Mouse (Mus musculus) MEL (cell line): ENCODE data around the gene Ntng1. TPM values are rescaled to one million over a fixed set of nuclear protein-coding genes. Genes with fewer than 3 reads are reported as not detected.

Experiments used
- DNase-seq: peaks from one replicate; pipeline ENCODE4 v3.0.0; 2011; ENCODE audit warnings: low read depth, low spot score
- H3K27ac ChIP-seq: 2 replicates; pipeline ENCODE4 v1.5.1; 2012; ENCODE audit warnings: low read depth, mild to moderate bottlenecking, control low read depth, low read length, moderate library complexity; ENCODE audit not compliant: control insufficient read depth
- H3K27me3 ChIP-seq, 2 experiments: fragments of 150-350 bp in 1 of 2; sonication (generic) in 1 of 2; 2 replicates each; pipeline ENCODE4 v1.6.1; 2012; ENCODE audit warnings: low read length in 2 of 2, mild to moderate bottlenecking in 2 of 2, improper control_type of control experiment in 1 of 2, moderate library complexity in 1 of 2; ENCODE audit not compliant: insufficient read depth in 2 of 2, control insufficient read depth in 1 of 2
- H3K36me3 ChIP-seq, 2 experiments: 2 replicates each; pipeline ENCODE4 v1.6.1; 2012 to 2014; ENCODE audit warnings: low read length in 2 of 2, improper control_type of control experiment in 1 of 2, inconsistent platforms in 1 of 2, mild to moderate bottlenecking in 1 of 2; ENCODE audit not compliant: insufficient read depth in 2 of 2, control insufficient read depth in 1 of 2
- H3K4me1 ChIP-seq, 2 experiments: fragments of 150-350 bp in 1 of 2; sonication (generic) in 1 of 2; 2 replicates each; pipeline ENCODE4 v1.6.1; 2012; ENCODE audit warnings: low read length in 2 of 2, improper control_type of control experiment in 1 of 2, mild to moderate bottlenecking in 1 of 2; ENCODE audit not compliant: insufficient read depth in 2 of 2, control insufficient read depth in 1 of 2
- H3K4me3 ChIP-seq, 2 experiments: fragments of 150-350 bp in 1 of 2; sonication (generic) in 1 of 2; 2 replicates each; pipeline ENCODE4 v1.5.1; 2012; ENCODE audit warnings: low read depth in 2 of 2, low read length in 2 of 2, mild to moderate bottlenecking in 2 of 2, moderate library complexity in 2 of 2, control low read depth in 1 of 2, improper control_type of control experiment in 1 of 2; ENCODE audit not compliant: control insufficient read depth in 1 of 2, insufficient read depth in 1 of 2
- H3K79me2 ChIP-seq: 2 replicates; pipeline ENCODE4 v1.6.1; 2012; ENCODE audit warnings: mild to moderate bottlenecking, low read length, moderate library complexity; ENCODE audit not compliant: control insufficient read depth, poor library complexity, insufficient read depth
- H3K9ac ChIP-seq: 2 replicates; pipeline ENCODE4 v1.6.1; 2012; ENCODE audit warnings: low read depth, mild to moderate bottlenecking, control low read depth, low read length, moderate library complexity; ENCODE audit not compliant: control insufficient read depth, poor library complexity, severe bottlenecking
- H3K9me3 ChIP-seq: fragments of 150-350 bp; sonication (generic); replicated peaks from 2 replicates; pipeline ENCODE4 v1.6.1; 2012; ENCODE audit warnings: mild to moderate bottlenecking, low read length, improper control_type of control experiment, moderate library complexity; ENCODE audit not compliant: insufficient read depth
- BHLHE40 ChIP-seq: IDR thresholded peaks from 2 replicates; pipeline ENCODE4 v1.6.1; 2012; ENCODE audit warnings: low read depth, mild to moderate bottlenecking, inconsistent platforms, low read length, improper control_type of control experiment, borderline replicate concordance
- CHD2 ChIP-seq: IDR thresholded peaks from 2 replicates; pipeline ENCODE4 v1.6.1; 2011; ENCODE audit warnings: low read length, improper control_type of control experiment
- CTCF ChIP-seq, 3 experiments: IDR thresholded peaks in 2 of 3; conservative IDR thresholded peaks in 1 of 3; 2 replicates each; pipeline ENCODE4 v1.5.1; 2011 to 2012; ENCODE audit warnings: low read length in 3 of 3, low read depth in 2 of 3, mild to moderate bottlenecking in 2 of 3, improper control_type of control experiment in 1 of 3, inconsistent platforms in 1 of 3, mixed read lengths in 1 of 3, moderate library complexity in 1 of 3; ENCODE audit not compliant: control insufficient read depth in 1 of 3, insufficient read depth in 1 of 3, poor library complexity in 1 of 3, severe bottlenecking in 1 of 3
- ELF1 ChIP-seq: IDR thresholded peaks from 2 replicates; pipeline ENCODE4 v1.6.1; 2014; ENCODE audit warnings: low read depth, mild to moderate bottlenecking, inconsistent platforms, low read length, improper control_type of control experiment, moderate library complexity
- ETS1 ChIP-seq: IDR thresholded peaks from 2 replicates; pipeline ENCODE4 v1.6.1; 2012; ENCODE audit warnings: low read depth, mild to moderate bottlenecking, inconsistent platforms, low read length, improper control_type of control experiment, moderate library complexity
- GATA1 ChIP-seq: IDR thresholded peaks from 2 replicates; pipeline ENCODE4 v1.6.1; 2011; ENCODE audit warnings: low read depth, low read length, improper control_type of control experiment
- MAFK ChIP-seq: IDR thresholded peaks from 2 replicates; pipeline ENCODE4 v1.6.1; 2011; ENCODE audit warnings: low read depth, mild to moderate bottlenecking, low read length, improper control_type of control experiment, borderline replicate concordance
- MAX ChIP-seq: IDR thresholded peaks from 2 replicates; pipeline ENCODE4 v1.6.1; 2011; ENCODE audit warnings: low read length, improper control_type of control experiment
- MAZ ChIP-seq: IDR thresholded peaks from 2 replicates; pipeline ENCODE4 v1.6.1; 2012; ENCODE audit warnings: low read depth, mild to moderate bottlenecking, inconsistent platforms, low read length, improper control_type of control experiment
- MXI1 ChIP-seq: IDR thresholded peaks from 2 replicates; pipeline ENCODE4 v1.6.1; 2011; ENCODE audit warnings: mild to moderate bottlenecking, low read depth, low read length, improper control_type of control experiment
- NELFE ChIP-seq: IDR thresholded peaks from 2 replicates; pipeline ENCODE4 v1.6.1; 2011; ENCODE audit warnings: low read depth, low read length, improper control_type of control experiment
- POLR2A ChIP-seq, 2 experiments: IDR thresholded peaks; 2 replicates each; pipeline ENCODE4 v1.6.1; 2011 to 2012; ENCODE audit warnings: low read length in 2 of 2, mild to moderate bottlenecking in 2 of 2, control low read depth in 1 of 2, improper control_type of control experiment in 1 of 2, low read depth in 1 of 2, moderate library complexity in 1 of 2; ENCODE audit not compliant: control insufficient read depth in 1 of 2, insufficient read depth in 1 of 2, poor library complexity in 1 of 2
- RAD21 ChIP-seq: IDR thresholded peaks from 2 replicates; pipeline ENCODE4 v1.6.1; 2011; ENCODE audit warnings: mild to moderate bottlenecking, low read depth, low read length, improper control_type of control experiment
- SMC3 ChIP-seq: IDR thresholded peaks from 2 replicates; pipeline ENCODE4 v1.6.1; 2011; ENCODE audit warnings: low read depth, low read length, improper control_type of control experiment
- TBP ChIP-seq: IDR thresholded peaks from 2 replicates; pipeline ENCODE4 v1.8.0; 2011; ENCODE audit warnings: low read depth, low read length, improper control_type of control experiment
- USF1 ChIP-seq: IDR thresholded peaks from 2 replicates; pipeline ENCODE4 v1.6.1; 2014; ENCODE audit warnings: low read depth, mild to moderate bottlenecking, inconsistent platforms, low read length, improper control_type of control experiment, moderate library complexity
- USF2 ChIP-seq, 2 experiments: IDR thresholded peaks; 2 replicates each; pipeline ENCODE4 v1.6.1; 2011 to 2012; ENCODE audit warnings: improper control_type of control experiment in 2 of 2, low read length in 2 of 2, borderline replicate concordance in 1 of 2, inconsistent platforms in 1 of 2, low read depth in 1 of 2, mild to moderate bottlenecking in 1 of 2; ENCODE audit not compliant: insufficient read depth in 1 of 2
- ZKSCAN1 ChIP-seq: IDR thresholded peaks from 2 replicates; pipeline ENCODE4 v1.6.1; 2012; ENCODE audit warnings: low read depth, mild to moderate bottlenecking, inconsistent platforms, low read length, improper control_type of control experiment, moderate library complexity
- ZMIZ1 ChIP-seq: IDR thresholded peaks from 2 replicates; pipeline ENCODE4 v1.6.1; 2012; ENCODE audit warnings: low read depth, mild to moderate bottlenecking, inconsistent platforms, low read length, improper control_type of control experiment, moderate library complexity
- polyA plus RNA-seq, 2 experiments: library from polyadenylated mRNA; stranded (reverse) in 1 of 2; unstranded in 1 of 2; fragments of >175 nt in 1 of 2; fragments of >200 nt in 1 of 2; gene quantifications; 2 replicates each; pipeline versions ENCODE4 v1.2.1 to v1.2.4; 2012; ENCODE audit warnings: low replicate concordance in 2 of 2, low read depth in 1 of 2; ENCODE audit not compliant: insufficient read length in 2 of 2, insufficient read depth in 1 of 2, missing spikeins in 1 of 2
- total RNA-seq: library from RNA; depleted of rRNA; stranded (reverse); fragments of 300-350 nt; gene quantifications from 2 replicates; pipeline ENCODE4 v1.2.3, GENCODE M21; 2012

The Ntng1 gene
- total and polyA plus RNA-seq, 3 experiments = not detected

- Histone ChIP-seq H3K9me3 (no peaks in the 10 kb centered on the region), H3K4me3 (no peak overlapping the region), H3K79me2 (no peaks in the 10 kb centered on the region), H3K36me3 (no peaks in the 10 kb centered on the region), H3K4me1 (no peaks in the 10 kb centered on the region), H3K9ac (no peak overlapping the region), H3K27me3 (no peaks in the 10 kb centered on the region), H3K27ac (no peak overlapping the region)
- TF ChIP-seq ZKSCAN1 = no peak
- DNase-seq = no peak
Measured at GRCm38 (mm10) chr3:109970181-109970580, 173.6 kb downstream of the Ntng1 start.

- Histone ChIP-seq H3K4me3 (no peak overlapping the region), H3K36me3 (no peaks in the 10 kb centered on the region), H3K79me2 (no peaks in the 10 kb centered on the region), H3K9ac (no peak overlapping the region), H3K9me3 (no peaks in the 10 kb centered on the region), H3K4me1 (no peaks in the 10 kb centered on the region), H3K27ac (no peak overlapping the region), H3K27me3 (no peaks in the 10 kb centered on the region)
- no peak for DNase-seq
- TF ChIP-seq USF1 (no peak), MAX (no peak), CTCF (IDR thresholded peaks at IDR 0.05 in 2 of 3, conservative IDR thresholded peaks at IDR 0.05 in 1 of 3; ENCODE audit: control insufficient read depth in 1 of 3, insufficient read depth in 1 of 3, low read depth in 2 of 3, low read length in 3 of 3, poor library complexity in 1 of 3, severe bottlenecking in 1 of 3) (no peak), ZKSCAN1 (no peak), BHLHE40 (no peak), POLR2A (IDR thresholded peaks at IDR 0.05; ENCODE audit: control insufficient read depth in 1 of 2, insufficient read depth in 1 of 2, low read depth in 1 of 2, low read length in 2 of 2, poor library complexity in 1 of 2) (no peak), RAD21 (no peak), SMC3 (no peak), NELFE (no peak), ZMIZ1 (no peak), MXI1 (no peak), USF2 (IDR thresholded peaks at IDR 0.05; ENCODE audit: borderline replicate concordance in 1 of 2, insufficient read depth in 1 of 2, low read depth in 1 of 2, low read length in 2 of 2) (no peak), MAZ (no peak)
Measured at GRCm38 (mm10) chr3:109962631-109963030, 181.2 kb downstream of the Ntng1 start.

GRCm38 (mm10) chr3:109942960-109943359, 200.9 kb downstream of the Ntng1 start:
- H3K27me3 ChIP-seq = no peaks in the 10 kb centered on the region
- H3K4me1 ChIP-seq = no peaks in the 10 kb centered on the region
- no peak overlapping the region for H3K27ac ChIP-seq
- no peak for TF ChIP-seq GATA1
- TF ChIP-seq USF2 (IDR thresholded peaks at IDR 0.05; ENCODE audit: borderline replicate concordance in 1 of 2, insufficient read depth in 1 of 2, low read depth in 1 of 2, low read length in 2 of 2) = no peak
- no peak for TF ChIP-seq TBP
- no peak for TF ChIP-seq ETS1
- no peak for TF ChIP-seq MAFK
- no peak for TF ChIP-seq ELF1
- no peak for TF ChIP-seq CHD2
- no peak for TF ChIP-seq SMC3
- H3K9ac ChIP-seq = no peak overlapping the region
- H3K79me2 ChIP-seq = no peaks in the 10 kb centered on the region
- DNase-seq = no peak
- no peaks in the 10 kb centered on the region for H3K9me3 ChIP-seq
- no peaks in the 10 kb centered on the region for H3K36me3 ChIP-seq
- peak overlapping the region in 1 of 2 experiments; percentile 15; a peak in 1 of 4 replicates for H3K4me3 ChIP-seq
